ENCODE assay signal across 14 mouse cellular contexts in genomic region chr15:97245392-97245791, GRCm38 (mm10). TPM values are rescaled to one million over a fixed set of nuclear protein-coding genes. Genes with fewer than 3 reads are reported as not detected.
DNase-seq lines count a peak whose midpoint lies in the region; ATAC-seq lines count a peak whose summit lies in the region.
"Had no signal": no experiment of that assay in that cellular context is flagged by ENCODE, and none has a peak within 500 bp of the region (broad histone marks: within the 10 kb centered on the region; RNA-seq: fewer than 3 reads in every experiment).

No protein-coding gene starts in this region.

- no peak for DNase-seq in kidney, adult 18-20 months
- DNase-seq in MEL-GATA-1-ER (ENCODE audit: extremely low read depth, low read depth): peak; percentile 73
- DNase-seq in right cerebral cortex, postnatal 36 days (ENCODE audit: low spot score in 2 of 2): no peak
- DNase-seq: adrenal gland, postnatal 10 days; cerebellum, postnatal 10 days; kidney, adult 11 months; thymus, postnatal 14 days had no signal

- H3K36me3 ChIP-seq in kidney, embryonic 15.5 days: peaks cover 8% of the 10 kb centered on the region; the same call in 1 of the 2 replicates
- H3K36me3 ChIP-seq: lung, embryonic 15.5 days; neural tube, embryonic 12.5 days had no signal

- H3K9ac ChIP-seq in kidney, embryonic 15.5 days: no peak overlapping the region
- H3K9ac ChIP-seq: lung, embryonic 15.5 days; neural tube, embryonic 12.5 days had no signal

- peaks cover 13% of the 10 kb centered on the region; the same call in 1 of the 2 replicates for H3K27me3 ChIP-seq in kidney, embryonic 15.5 days

- no peak overlapping the region for H3K27ac ChIP-seq in kidney, embryonic 15.5 days
- H3K27ac ChIP-seq: lung, embryonic 15.5 days; neural tube, embryonic 12.5 days had no signal

- peaks cover 24% of the 10 kb centered on the region for H3K4me1 ChIP-seq in kidney, embryonic 15.5 days

- peak overlapping the region; percentile 84 for H3K4me2 ChIP-seq in kidney, embryonic 15.5 days

- peak overlapping the region; percentile 87; the same call in 1 of the 2 replicates for H3K4me3 ChIP-seq in kidney, embryonic 15.5 days (replicated peaks)

- no peaks in the 10 kb centered on the region for H3K9me3 ChIP-seq in kidney, embryonic 15.5 days (replicated peaks)
- H3K9me3 ChIP-seq: lung, embryonic 15.5 days; neural tube, embryonic 12.5 days had no signal

- ATAC-seq in kidney, embryonic 15.5 days (replicated peaks; ENCODE audit: low FRiP score): no peak
- ATAC-seq in hematopoietic stem cell, adult 5-6 weeks (replicated peaks in 1 of 2; ENCODE audit: insufficient read depth in 1 of 2, low FRiP score in 2 of 2, low TSS enrichment in 1 of 2, low read depth in 1 of 2, poor library complexity in 2 of 2, severe bottlenecking in 2 of 2): peak; percentile 43 to 68
- ATAC-seq in megakaryocyte-erythroid progenitor cell, adult 5-6 weeks (replicated peaks; ENCODE audit: low FRiP score, low TSS enrichment, poor library complexity, severe bottlenecking): peak; percentile 81
- no peak for ATAC-seq in inflammation-experienced regulatory T-cells, adult 6 months

- 83% methylated on average over 18 of the region's 18 CpGs for WGBS in kidney, embryonic 15.5 days

RNA-seq across cellular contexts. Expression of gene Pced1b, which starts 1.5 kb away (rescaled TPM):
- polyA plus RNA-seq in kidney, embryonic 15.5 days (2015; fragmentation: Nextera tagmentation; extraction: Ambion mirVana): 5.5 and 5.8 TPM in 2 replicates
- total RNA-seq in hematopoietic stem cell, adult 5-6 weeks (2017): 5.6 and 8.8 TPM in 2 replicates
- 28.5 and 38.6 TPM in 2 replicates for total RNA-seq in megakaryocyte-erythroid progenitor cell, adult 5-6 weeks (2014; fragmentation: Nextera tagmentation)
- total RNA-seq in megakaryocyte-erythroid progenitor cell, adult 5-6 weeks (2017): 5.3 and 6.4 TPM in 2 replicates
- 10 to 100 TPM; 53.0 to 66.8 (median 60.2) TPM for polyA plus RNA-seq in inflammation-experienced regulatory T-cells, adult 6 months (2017; shearing (Covaris generic))

RNA-seq across cellular contexts. Expression of gene Amigo2, which starts 1.7 kb away (rescaled TPM):
- 11.9 TPM in 2 replicates for polyA plus RNA-seq in kidney, embryonic 15.5 days (2015; fragmentation: Nextera tagmentation; extraction: Ambion mirVana)
- 4.3 and 5.9 TPM in 2 replicates for total RNA-seq in hematopoietic stem cell, adult 5-6 weeks (2017)
- 11.7 and 15.0 TPM in 2 replicates for total RNA-seq in megakaryocyte-erythroid progenitor cell, adult 5-6 weeks (2014; fragmentation: Nextera tagmentation)
- total RNA-seq in megakaryocyte-erythroid progenitor cell, adult 5-6 weeks (2017): 14.0 and 15.9 TPM in 2 replicates
- polyA plus RNA-seq in inflammation-experienced regulatory T-cells, adult 6 months (2017; shearing (Covaris generic)): 1 to 10 TPM in 2 of 3 experiments, not detected in 1; 1.2 to 1.5 TPM
- total RNA-seq: MEL had no signal

Comparison
In these comparisons a context has a peak if more than half of its experiments do, and no peak if none do; other contexts are left out.
1. ATAC-seq: peak in hematopoietic stem cell, adult 5-6 weeks (2 of 2) and megakaryocyte-erythroid progenitor cell, adult 5-6 weeks (single experiment); none in kidney, embryonic 15.5 days (single experiment) and inflammation-experienced regulatory T-cells, adult 6 months (single experiment).